Mouse (Mus musculus): ENCODE results near the gene Slc6a5. TPM values are rescaled to one million over a fixed set of nuclear protein-coding genes. Genes with fewer than 3 reads are reported as not detected.
A peak's percentile ranks its signal among the peaks of the same experiment; 100 is the strongest.

The Slc6a5 gene
- polyA plus RNA-seq, 1 experiment from 2014 or later = 11.8 TPM

DNA sequence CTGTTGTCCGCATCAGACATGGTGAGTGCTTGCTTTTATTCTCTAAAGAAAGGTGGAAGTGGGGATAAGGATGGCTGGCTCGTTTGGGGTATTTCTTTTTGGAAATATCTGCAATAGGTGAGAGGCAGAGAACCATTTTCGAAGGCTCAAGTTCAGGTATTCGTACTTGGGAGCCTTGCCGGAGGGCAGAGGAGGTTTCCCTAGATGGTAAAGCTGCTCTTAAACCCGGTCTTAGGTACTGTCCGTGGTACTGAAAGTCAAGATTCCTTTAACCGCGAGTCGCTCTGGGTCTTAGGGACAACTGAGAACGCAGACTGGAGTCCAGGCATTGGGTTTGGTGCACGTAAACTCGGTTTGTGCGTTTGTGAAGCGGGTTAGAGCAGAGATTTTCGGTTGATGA, 415 bp downstream of the Slc6a5 start:
- peak; percentile 77 for DNase-seq (ENCODE audit: low spot score)
- peak overlapping the region; percentile 40 for H3K4me3 ChIP-seq (replicated peaks; ENCODE audit: low read length)
- peak overlapping the region; percentile 87 for H3K27ac ChIP-seq

DNA sequence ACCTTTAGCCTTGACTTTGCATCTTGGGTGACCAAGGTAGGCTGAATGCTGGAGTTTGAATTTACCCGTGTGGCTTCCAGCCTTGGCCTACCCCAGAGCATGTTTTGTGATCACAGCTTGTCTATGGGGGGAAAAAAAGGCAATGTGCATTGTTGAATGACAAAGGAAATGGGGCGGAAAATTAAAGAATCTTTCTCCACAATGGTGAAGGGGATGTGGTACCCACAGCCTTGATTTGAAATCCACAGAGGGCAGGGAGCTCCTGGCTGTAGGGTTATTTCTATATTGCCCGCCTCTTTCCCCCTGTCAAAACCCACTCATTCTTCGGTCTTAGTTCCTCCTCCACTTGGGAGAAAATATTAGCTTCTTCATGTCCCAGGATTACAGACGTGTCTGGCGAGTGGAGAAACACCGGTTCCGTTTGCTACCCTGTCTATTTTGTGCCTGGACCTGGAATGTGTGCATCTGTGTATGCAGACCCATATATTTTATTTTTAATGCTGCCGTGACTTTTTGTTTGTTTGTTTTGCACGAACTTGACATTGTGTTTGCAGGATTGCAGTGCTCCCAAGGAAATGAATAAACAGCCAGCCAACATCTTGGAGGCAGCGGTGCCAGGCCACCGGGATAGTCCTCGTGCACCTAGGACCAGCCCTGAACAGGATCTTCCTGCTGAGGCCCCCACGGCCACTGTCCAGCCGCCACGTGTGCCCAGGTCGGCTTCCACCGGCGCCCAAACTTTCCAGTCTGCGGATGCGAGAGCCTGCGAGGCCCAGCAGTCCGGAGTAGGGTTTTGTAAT, 1.4 kb downstream of the Slc6a5 start:
- peak overlapping the region; percentile 56 for H3K4me2 ChIP-seq (replicated peaks)
- H3K36me3 ChIP-seq (replicated peaks; ENCODE audit: control insufficient read depth, insufficient read depth) = no peaks in the 10 kb centered on the region
- peak overlapping the region; percentile 40 for H3K4me3 ChIP-seq (replicated peaks; ENCODE audit: low read length)
- H3K4me1 ChIP-seq (replicated peaks; ENCODE audit: control insufficient read depth, insufficient read depth, low read length) = no peaks in the 10 kb centered on the region; the same call in 1 of the 2 replicates
- H3K27me3 ChIP-seq (ENCODE audit: control insufficient read depth, insufficient read depth, low read length) = peaks cover 96% of the 10 kb centered on the region
- WGBS = 2% methylated on average over 23 of the region's 23 CpGs
- peak overlapping the region; percentile 87 for H3K27ac ChIP-seq
- H3K9ac ChIP-seq = peak overlapping the region; percentile 70
- DNase-seq (ENCODE audit: low spot score) = no peak
- H3K9me3 ChIP-seq (ENCODE audit: control insufficient read depth, low read length) = no peaks in the 10 kb centered on the region
- ATAC-seq (ENCODE audit: low FRiP score) = no peak

More for the DNA sequence above, 415 bp downstream of the Slc6a5 start:
- Histone ChIP-seq H3K4me1 (replicated peaks; ENCODE audit: control insufficient read depth, insufficient read depth, low read length) (no peaks in the 10 kb centered on the region; the same call in 1 of the 2 replicates), H3K9me3 (ENCODE audit: control insufficient read depth, low read length) (no peaks in the 10 kb centered on the region), H3K27me3 (ENCODE audit: control insufficient read depth, insufficient read depth, low read length) (peaks cover 95% of the 10 kb centered on the region), H3K9ac (peak overlapping the region; percentile 70), H3K36me3 (replicated peaks; ENCODE audit: control insufficient read depth, insufficient read depth) (no peaks in the 10 kb centered on the region), H3K4me2 (replicated peaks) (peak overlapping the region; percentile 56)
- WGBS = 1% methylated on average over 16 of the region's 16 CpGs
- no peak for ATAC-seq (ENCODE audit: low FRiP score)

DNA sequence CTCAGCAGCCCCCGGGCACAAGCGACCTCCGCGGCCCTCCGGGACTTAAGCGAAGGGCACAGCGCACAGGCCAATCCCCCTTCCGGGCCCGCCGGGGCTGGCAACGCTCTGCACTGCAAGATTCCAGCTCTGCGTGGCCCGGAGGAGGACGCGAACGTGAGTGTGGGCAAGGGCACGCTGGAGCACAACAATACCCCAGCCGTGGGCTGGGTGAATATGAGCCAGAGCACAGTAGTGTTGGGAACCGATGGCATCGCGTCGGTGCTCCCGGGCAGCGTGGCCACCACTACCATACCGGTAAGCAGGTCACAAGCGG, 2.0 kb downstream of the Slc6a5 start:
- no peaks in the 10 kb centered on the region for H3K9me3 ChIP-seq (ENCODE audit: control insufficient read depth, low read length)
- ATAC-seq (ENCODE audit: low FRiP score) (no peak), DNase-seq (ENCODE audit: low spot score) (no peak)
- no peaks in the 10 kb centered on the region for H3K36me3 ChIP-seq (replicated peaks; ENCODE audit: control insufficient read depth, insufficient read depth)
- H3K27me3 ChIP-seq (ENCODE audit: control insufficient read depth, insufficient read depth, low read length) = peaks cover 96% of the 10 kb centered on the region
- H3K4me1 ChIP-seq (replicated peaks; ENCODE audit: control insufficient read depth, insufficient read depth, low read length) = no peaks in the 10 kb centered on the region; the same call in 1 of the 2 replicates
- H3K4me3 ChIP-seq (replicated peaks; ENCODE audit: low read length) = peak overlapping the region; percentile 40
- H3K9ac ChIP-seq = peak overlapping the region; percentile 70
- under 1% methylated on average over 26 of the region's 26 CpGs for WGBS
- H3K27ac ChIP-seq = peak overlapping the region; percentile 87
- H3K4me2 ChIP-seq (replicated peaks) = peak overlapping the region; percentile 56

DNA sequence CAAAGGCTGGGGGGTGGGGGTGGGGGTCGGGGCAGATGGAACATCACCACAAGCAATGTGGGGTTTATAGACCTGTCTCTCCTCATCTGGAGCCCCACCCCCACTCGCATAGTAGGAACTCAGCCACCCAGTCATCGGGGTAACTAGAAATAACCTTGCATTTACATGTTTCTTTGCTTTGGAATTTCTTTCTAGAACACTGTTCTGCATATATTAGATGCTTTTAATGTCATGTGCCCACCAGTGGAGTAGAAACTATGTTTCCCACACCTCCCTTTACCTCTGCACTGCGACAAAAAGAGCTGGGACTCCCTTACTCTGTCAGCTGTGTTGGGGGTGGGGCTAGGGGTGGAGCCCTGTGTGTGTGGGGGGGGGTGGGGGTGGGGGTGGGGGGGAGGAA, 3.2 kb downstream of the Slc6a5 start:
- Histone ChIP-seq H3K9me3 (ENCODE audit: control insufficient read depth, low read length) (no peaks in the 10 kb centered on the region), H3K4me1 (replicated peaks; ENCODE audit: control insufficient read depth, insufficient read depth, low read length) (no peaks in the 10 kb centered on the region; the same call in 1 of the 2 replicates), H3K4me3 (replicated peaks; ENCODE audit: low read length) (peak overlapping the region; percentile 40), H3K9ac (peak overlapping the region; percentile 70), H3K36me3 (replicated peaks; ENCODE audit: control insufficient read depth, insufficient read depth) (no peaks in the 10 kb centered on the region), H3K27me3 (ENCODE audit: control insufficient read depth, insufficient read depth, low read length) (peaks cover 96% of the 10 kb centered on the region), H3K27ac (peak overlapping the region; percentile 87), H3K4me2 (replicated peaks) (peak overlapping the region; percentile 56)
- DNase-seq (ENCODE audit: low spot score) (no peak), ATAC-seq (ENCODE audit: low FRiP score) (peak; percentile 21; the same call in 1 of the 2 replicates)
- 7% methylated on average over 4 of the region's 4 CpGs for WGBS

DNA sequence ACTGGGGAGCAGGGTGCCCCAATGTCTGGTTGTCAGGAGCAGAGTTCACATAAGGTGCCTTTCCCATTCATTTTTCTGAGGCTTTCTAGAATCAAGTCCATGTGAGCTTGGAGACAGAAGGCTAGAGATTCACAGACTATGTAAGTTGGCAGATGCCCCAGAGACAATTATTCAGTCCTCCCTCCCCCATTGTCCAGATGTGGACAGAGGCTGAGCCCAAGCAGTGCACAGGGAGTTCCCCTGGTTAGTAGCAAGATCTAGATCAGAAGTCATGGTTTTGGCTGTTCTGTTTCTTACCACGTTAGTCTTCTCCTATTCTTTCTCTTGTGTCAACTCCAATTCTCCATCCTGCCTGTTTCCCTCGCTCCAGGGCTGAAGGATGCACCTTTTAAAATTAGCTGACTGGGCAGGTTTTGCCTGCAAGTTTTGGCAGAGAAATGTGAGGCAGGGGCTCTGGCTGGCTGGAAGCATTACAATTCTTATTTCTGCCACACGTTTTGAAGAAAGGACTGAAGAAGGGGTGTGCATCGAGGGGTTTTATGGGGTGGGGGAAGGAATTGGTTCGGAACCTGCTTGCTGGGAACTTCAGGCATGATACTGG, 3.9 kb downstream of the Slc6a5 start:
- Histone ChIP-seq H3K9ac (peak overlapping the region; percentile 53), H3K9me3 (ENCODE audit: control insufficient read depth, low read length) (no peaks in the 10 kb centered on the region), H3K27ac (peak overlapping the region; percentile 68), H3K4me1 (replicated peaks; ENCODE audit: control insufficient read depth, insufficient read depth, low read length) (no peaks in the 10 kb centered on the region; the same call in 1 of the 2 replicates), H3K4me2 (replicated peaks) (peak overlapping the region; percentile 56), H3K36me3 (replicated peaks; ENCODE audit: control insufficient read depth, insufficient read depth) (no peaks in the 10 kb centered on the region), H3K27me3 (ENCODE audit: control insufficient read depth, insufficient read depth, low read length) (peaks cover 96% of the 10 kb centered on the region), H3K4me3 (replicated peaks; ENCODE audit: low read length) (peak overlapping the region; percentile 40)
- ATAC-seq (ENCODE audit: low FRiP score) = no peak
- WGBS = under 1% methylated on average over 5 of the region's 5 CpGs
- no peak for DNase-seq (ENCODE audit: low spot score)

DNA sequence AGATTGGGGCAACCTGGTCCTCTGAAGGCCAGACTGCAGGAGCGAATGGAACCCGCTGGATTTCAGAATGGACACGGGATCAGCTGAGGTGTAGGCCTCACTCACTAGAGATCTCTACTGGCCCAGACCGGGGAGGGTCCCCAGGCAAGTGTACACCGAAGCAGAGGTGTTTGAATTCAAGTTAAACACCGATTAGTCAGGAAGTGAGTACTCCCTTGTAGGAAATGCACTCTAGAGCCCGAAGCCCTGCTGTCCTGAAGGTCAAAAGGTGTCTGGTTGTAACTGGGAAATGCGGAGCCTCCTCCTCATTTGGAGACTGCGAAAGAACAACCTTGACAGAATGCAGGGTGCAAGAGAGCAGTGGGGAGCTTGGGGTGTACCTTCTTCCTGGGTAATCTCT, 5.0 kb downstream of the Slc6a5 start:
- Histone ChIP-seq H3K9ac (peak overlapping the region; percentile 53), H3K4me3 (replicated peaks; ENCODE audit: low read length) (peak overlapping the region; percentile 40), H3K4me1 (replicated peaks; ENCODE audit: control insufficient read depth, insufficient read depth, low read length) (no peaks in the 10 kb centered on the region), H3K9me3 (ENCODE audit: control insufficient read depth, low read length) (no peaks in the 10 kb centered on the region), H3K27ac (peak overlapping the region; percentile 68), H3K27me3 (ENCODE audit: control insufficient read depth, insufficient read depth, low read length) (peaks cover 87% of the 10 kb centered on the region), H3K4me2 (replicated peaks) (peak overlapping the region; percentile 56), H3K36me3 (replicated peaks; ENCODE audit: control insufficient read depth, insufficient read depth) (no peaks in the 10 kb centered on the region)
- ATAC-seq (ENCODE audit: low FRiP score) = no peak
- DNase-seq (ENCODE audit: low spot score) = no peak
- WGBS = 2% methylated on average over 9 of the region's 9 CpGs

DNA sequence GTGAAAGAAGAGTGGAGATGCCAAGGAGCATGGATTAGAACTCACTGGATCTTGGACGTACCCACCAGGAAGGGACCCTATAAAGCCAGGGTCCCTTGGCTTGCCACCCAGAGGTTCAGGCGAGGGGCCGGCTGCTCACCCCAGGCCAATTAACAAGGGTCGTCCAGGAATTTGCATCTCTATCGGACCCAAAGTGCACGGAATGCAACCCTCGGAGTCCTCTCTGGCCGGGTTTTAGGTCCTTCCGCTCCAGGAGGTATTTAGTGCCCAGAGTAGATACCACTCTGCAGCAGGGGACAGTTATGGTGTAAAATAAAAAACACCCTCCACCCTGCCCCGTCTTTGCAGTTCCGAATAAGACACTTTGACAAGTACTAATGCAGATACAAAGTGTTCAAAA, 5.5 kb downstream of the Slc6a5 start:
- Histone ChIP-seq H3K27ac (peak overlapping the region; percentile 68; the same call in 1 of the 2 replicates), H3K9me3 (ENCODE audit: control insufficient read depth, low read length) (no peaks in the 10 kb centered on the region), H3K4me3 (replicated peaks; ENCODE audit: low read length) (peak overlapping the region; percentile 40), H3K27me3 (ENCODE audit: control insufficient read depth, insufficient read depth, low read length) (peaks cover 82% of the 10 kb centered on the region), H3K4me2 (replicated peaks) (peak overlapping the region; percentile 56), H3K36me3 (replicated peaks; ENCODE audit: control insufficient read depth, insufficient read depth) (no peaks in the 10 kb centered on the region), H3K9ac (peak overlapping the region; percentile 53), H3K4me1 (replicated peaks; ENCODE audit: control insufficient read depth, insufficient read depth, low read length) (no peaks in the 10 kb centered on the region)
- 2% methylated on average over 11 of the region's 11 CpGs for WGBS
- ATAC-seq (ENCODE audit: low FRiP score) (no peak), DNase-seq (ENCODE audit: low spot score) (no peak)

DNA sequence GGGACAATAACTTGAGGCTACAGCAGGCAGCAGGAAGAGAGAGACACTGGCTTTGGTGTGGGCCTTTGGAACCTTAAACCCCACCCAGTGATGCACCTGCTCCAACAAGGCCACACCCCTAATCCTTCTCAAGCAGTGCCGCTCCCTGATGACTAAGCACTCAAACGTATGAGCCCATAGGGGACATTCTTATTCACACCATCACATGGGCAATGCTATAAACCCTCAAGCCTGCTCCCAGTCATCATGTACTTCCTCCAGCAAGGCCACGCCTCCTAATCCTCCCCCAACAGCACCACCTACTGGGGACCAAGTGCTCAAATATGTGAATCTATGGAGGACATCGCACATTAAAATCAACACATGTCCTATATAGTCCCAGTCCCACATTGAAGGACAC, 9.5 kb downstream of the Slc6a5 start:
- Histone ChIP-seq H3K4me1 (replicated peaks; ENCODE audit: control insufficient read depth, insufficient read depth, low read length) (peaks cover 9% of the 10 kb centered on the region), H3K9ac (no peak overlapping the region), H3K4me3 (replicated peaks; ENCODE audit: low read length) (no peak overlapping the region), H3K4me2 (replicated peaks) (no peak overlapping the region), H3K27ac (no peak overlapping the region), H3K9me3 (ENCODE audit: control insufficient read depth, low read length) (no peaks in the 10 kb centered on the region), H3K27me3 (ENCODE audit: control insufficient read depth, insufficient read depth, low read length) (peaks cover 44% of the 10 kb centered on the region), H3K36me3 (replicated peaks; ENCODE audit: control insufficient read depth, insufficient read depth) (no peaks in the 10 kb centered on the region)
- no peak for DNase-seq (ENCODE audit: low spot score)
- WGBS = 81% methylated on average over 4 of the region's 4 CpGs
- no peak for ATAC-seq (ENCODE audit: low FRiP score)

DNA sequence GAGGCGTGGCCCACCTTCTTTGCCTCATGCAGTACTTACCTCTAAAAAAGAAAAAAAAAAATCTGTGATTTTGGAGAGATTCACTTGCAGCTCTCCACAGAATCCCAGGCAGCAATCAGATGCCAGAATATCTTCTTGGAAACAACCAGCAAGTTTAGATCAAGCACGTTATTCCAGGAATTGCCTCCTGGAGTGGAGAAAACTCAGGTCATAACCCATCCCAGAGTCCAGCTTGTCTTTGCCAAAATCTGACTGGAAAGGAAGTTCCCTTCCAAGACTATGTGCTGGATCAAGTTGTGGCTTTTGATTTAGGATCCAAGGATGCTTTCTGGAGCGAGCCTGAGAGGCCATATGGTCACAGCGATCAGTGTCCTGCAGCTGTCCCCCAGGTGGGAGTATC, 10.8 kb downstream of the Slc6a5 start:
- no peaks in the 10 kb centered on the region for H3K9me3 ChIP-seq (ENCODE audit: control insufficient read depth, low read length)
- WGBS = 78% methylated on average over 4 of the region's 4 CpGs
- no peak overlapping the region for H3K4me3 ChIP-seq (replicated peaks; ENCODE audit: low read length)
- H3K27ac ChIP-seq = no peak overlapping the region
- DNase-seq (ENCODE audit: low spot score) (no peak), ATAC-seq (ENCODE audit: low FRiP score) (no peak)
- no peak overlapping the region for H3K9ac ChIP-seq
- no peak overlapping the region for H3K4me2 ChIP-seq (replicated peaks)
- H3K27me3 ChIP-seq (ENCODE audit: control insufficient read depth, insufficient read depth, low read length) = peaks cover 32% of the 10 kb centered on the region
- H3K36me3 ChIP-seq (replicated peaks; ENCODE audit: control insufficient read depth, insufficient read depth) = no peaks in the 10 kb centered on the region
- peaks cover 9% of the 10 kb centered on the region for H3K4me1 ChIP-seq (replicated peaks; ENCODE audit: control insufficient read depth, insufficient read depth, low read length)

Measured in hindbrain, embryonic 14.5 days (tissue).